In the genomic region with DNA sequence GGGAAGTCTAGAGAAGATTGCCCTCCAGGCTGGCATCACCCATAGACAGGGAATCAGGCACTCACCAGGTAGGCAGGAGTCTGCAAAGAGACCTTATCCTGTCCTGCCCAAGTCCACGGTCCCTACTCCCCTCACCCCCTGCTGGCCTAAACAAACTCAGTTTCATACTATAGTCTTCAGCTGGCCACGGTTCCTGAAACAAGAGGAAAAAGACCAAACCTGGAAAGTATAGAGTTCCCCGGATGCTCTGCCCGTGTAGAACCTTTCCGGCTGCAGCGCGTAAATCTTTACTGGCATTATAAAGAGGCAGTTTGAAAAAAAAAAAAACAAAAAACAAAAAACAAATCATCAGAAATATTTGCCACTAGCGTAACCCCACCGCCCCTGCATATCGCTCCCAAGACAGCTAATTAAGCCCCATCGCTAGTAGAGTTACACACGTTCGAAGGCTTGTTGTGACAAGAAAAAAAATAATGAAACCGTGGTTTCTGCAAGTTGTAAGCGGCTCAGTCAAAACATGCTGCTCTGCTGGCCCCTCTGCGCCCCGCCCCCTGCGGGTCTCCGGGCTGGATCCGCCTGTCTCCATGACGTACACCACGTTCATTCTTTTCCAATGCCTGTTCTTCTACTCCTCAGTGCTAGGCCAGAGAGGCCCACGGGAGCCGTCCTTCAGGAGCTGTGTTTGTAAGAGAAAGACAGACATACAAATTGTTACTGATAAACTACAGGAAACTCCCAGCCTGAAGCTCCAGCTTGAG, we compare ENCODE assay signal across 8 mouse cellular contexts. TPM values are rescaled to one million over a fixed set of nuclear protein-coding genes. Genes with fewer than 3 reads are reported as not detected.
A peak's percentile ranks its signal among the peaks of the same experiment; 100 is the strongest.
DNase-seq lines count a peak whose midpoint lies in the region; ATAC-seq lines count a peak whose summit lies in the region.
"Had no signal": no experiment of that assay in that cellular context is flagged by ENCODE, and none has a peak within 500 bp of the region (broad histone marks: within the 10 kb centered on the region; RNA-seq: fewer than 3 reads in every experiment).

No protein-coding gene starts in this region.

- 29% methylated on average over 24 of the region's 24 CpGs for WGBS in lung, embryonic 16.5 days
- WGBS in forebrain, embryonic 16.5 days = 8% methylated on average over 24 of the region's 24 CpGs
- WGBS in limb, embryonic 10.5 days = 32% methylated on average over 24 of the region's 24 CpGs
- 31% methylated on average over 24 of the region's 24 CpGs for WGBS in stomach, embryonic 15.5 days

- DNase-seq in lung, postnatal 25 days (ENCODE audit: low spot score) = no peak
- peak; percentile 57 for DNase-seq in limb, embryonic 10.5 days (ENCODE audit: low spot score)
- no peak for DNase-seq in cerebellum, adult 8-10 months
- DNase-seq in frontal cortex, adult 2 months (ENCODE audit: extremely low spot score in 1 of 2, low spot score in 1 of 2) = no peak

- no peaks in the 10 kb centered on the region for H3K27me3 ChIP-seq in lung, embryonic 16.5 days (ENCODE audit: control insufficient read depth, insufficient read depth, low read depth, low read length)
- no peaks in the 10 kb centered on the region for H3K27me3 ChIP-seq in forebrain, embryonic 16.5 days (replicated peaks; ENCODE audit: control insufficient read depth, insufficient read depth, low read length)
- 0 out of 2 replicates have a peak, but pooled peaks cover 4% of the 10 kb centered on the region for H3K27me3 ChIP-seq in limb, embryonic 10.5 days (ENCODE audit: low read depth, poor library complexity, severe bottlenecking)
- H3K27me3 ChIP-seq in stomach, embryonic 15.5 days (replicated peaks) = no peaks in the 10 kb centered on the region

- H3K27ac ChIP-seq in lung, embryonic 16.5 days (ENCODE audit: low read length) = no peak overlapping the region
- H3K27ac ChIP-seq in forebrain, embryonic 16.5 days (ENCODE audit: low read length) = no peak overlapping the region
- H3K27ac ChIP-seq in limb, embryonic 10.5 days = peak overlapping the region; percentile 12; the same call in 1 of the 2 replicates
- 0 out of 2 replicates have a peak overlapping the region, but pooled peaks have one; percentile 11 for H3K27ac ChIP-seq in stomach, embryonic 15.5 days
- H3K27ac ChIP-seq: liver, embryonic 15.5 days had no signal

- no peaks in the 10 kb centered on the region for H3K9me3 ChIP-seq in lung, embryonic 16.5 days (ENCODE audit: control insufficient read depth, low read length)
- H3K9me3 ChIP-seq in forebrain, embryonic 16.5 days (ENCODE audit: control insufficient read depth, low read length) = no peaks in the 10 kb centered on the region
- no peaks in the 10 kb centered on the region for H3K9me3 ChIP-seq in limb, embryonic 10.5 days (replicated peaks)
- H3K9me3 ChIP-seq in stomach, embryonic 15.5 days = no peaks in the 10 kb centered on the region
- H3K9me3 ChIP-seq: liver, embryonic 15.5 days had no signal

- H3K36me3 ChIP-seq in lung, embryonic 16.5 days (ENCODE audit: control insufficient read depth, insufficient read depth, low read length) = no peaks in the 10 kb centered on the region
- H3K36me3 ChIP-seq in forebrain, embryonic 16.5 days (ENCODE audit: control insufficient read depth, insufficient read depth) = no peaks in the 10 kb centered on the region
- no peaks in the 10 kb centered on the region for H3K36me3 ChIP-seq in limb, embryonic 10.5 days
- H3K36me3 ChIP-seq in stomach, embryonic 15.5 days = no peaks in the 10 kb centered on the region
- H3K36me3 ChIP-seq: liver, embryonic 15.5 days had no signal

- no peak for ATAC-seq in lung, embryonic 16.5 days (ENCODE audit: low read depth)
- ATAC-seq in forebrain, embryonic 16.5 days = peak; percentile 54; the same call in 1 of the 2 replicates
- no peak for ATAC-seq in stomach, embryonic 15.5 days (ENCODE audit: insufficient read depth, low FRiP score, low read depth)

- H3K4me1 ChIP-seq in lung, embryonic 16.5 days (replicated peaks; ENCODE audit: control insufficient read depth, insufficient read depth, low read length) = peaks cover 6% of the 10 kb centered on the region
- H3K4me1 ChIP-seq in forebrain, embryonic 16.5 days (replicated peaks; ENCODE audit: control insufficient read depth, insufficient read depth, low read length) = peaks cover 19% of the 10 kb centered on the region
- peaks cover 24% of the 10 kb centered on the region for H3K4me1 ChIP-seq in limb, embryonic 10.5 days
- H3K4me1 ChIP-seq in stomach, embryonic 15.5 days = peaks cover 14% of the 10 kb centered on the region; the same call in 1 of the 2 replicates

- H3K9ac ChIP-seq in lung, embryonic 16.5 days (ENCODE audit: low read length) = peak overlapping the region; percentile 17; the same call in 1 of the 2 replicates
- H3K9ac ChIP-seq in forebrain, embryonic 16.5 days (replicated peaks; ENCODE audit: low read depth, low read length) = no peak overlapping the region
- no peak overlapping the region for H3K9ac ChIP-seq in stomach, embryonic 15.5 days
- H3K9ac ChIP-seq: liver, embryonic 15.5 days had no signal

- H3K4me2 ChIP-seq in lung, embryonic 16.5 days (ENCODE audit: low read depth, low read length) = peak overlapping the region; percentile 25
- peak overlapping the region; percentile 27 for H3K4me2 ChIP-seq in forebrain, embryonic 16.5 days (ENCODE audit: low read length)
- peak overlapping the region; percentile 38 for H3K4me2 ChIP-seq in stomach, embryonic 15.5 days
- H3K4me2 ChIP-seq: liver, embryonic 15.5 days had no signal

- peak overlapping the region; percentile 1; the same call in 1 of the 2 replicates for H3K4me3 ChIP-seq in lung, embryonic 16.5 days (ENCODE audit: low read length)
- H3K4me3 ChIP-seq in forebrain, embryonic 16.5 days (replicated peaks; ENCODE audit: low read length) = no peak overlapping the region
- H3K4me3 ChIP-seq in limb, embryonic 10.5 days = peak overlapping the region; percentile 23
- H3K4me3 ChIP-seq in stomach, embryonic 15.5 days (replicated peaks) = no peak overlapping the region; the same call in 1 of the 2 replicates
- H3K4me3 ChIP-seq: liver, embryonic 15.5 days had no signal

RNA-seq across cellular contexts. Expression of a gene that starts 6.9 kb away (rescaled TPM):
- polyA plus RNA-seq in lung, embryonic 16.5 days (2015; fragmentation: Nextera tagmentation; extraction: Ambion mirVana) = 0.26 and 0.30 TPM in 2 replicates
- 7.0 and 8.5 TPM in 2 replicates for polyA plus RNA-seq in forebrain, embryonic 16.5 days (2015; fragmentation: Nextera tagmentation; extraction: Ambion mirVana)
- polyA plus RNA-seq in limb, embryonic 10.5 days (2016; fragmentation: Nextera tagmentation; extraction: Ambion mirVana) = 1.7 TPM in 2 replicates
- 2.8 and 3.0 TPM in 2 replicates for polyA plus RNA-seq in stomach, embryonic 15.5 days (2015; fragmentation: Nextera tagmentation; extraction: Ambion mirVana)
- 95.0 and 100 TPM in 2 replicates for polyA plus RNA-seq in frontal cortex, adult 2 months (2012; rRNA removed)

Comparison
In these comparisons a context has a peak if more than half of its experiments do, and no peak if none do; other contexts are left out.
1. H3K27ac ChIP-seq: peak in limb, embryonic 10.5 days (single experiment) and stomach, embryonic 15.5 days (single experiment); none in lung, embryonic 16.5 days (single experiment) and forebrain, embryonic 16.5 days (single experiment).
2. H3K4me3 ChIP-seq: peak in lung, embryonic 16.5 days (single experiment) and limb, embryonic 10.5 days (single experiment); none in forebrain, embryonic 16.5 days (single experiment) and stomach, embryonic 15.5 days (single experiment).
3. RNA of a gene that starts 6.9 kb away (polyA plus RNA-seq): 95.0 to 100 TPM in frontal cortex, adult 2 months; 7.0 to 8.5 TPM in forebrain, embryonic 16.5 days, 2.8 to 3.0 TPM in stomach, embryonic 15.5 days, 1.7 TPM in limb, embryonic 10.5 days and 0.26 to 0.30 TPM in lung, embryonic 16.5 days; every median in the first group is over 10 times any median in the second.
4. Peak in every context shown above with its lines, with median percentiles within 50 percentile points of each other: H3K4me2 ChIP-seq.